Mouse (Mus musculus) hindbrain, embryonic 16.5 days (tissue): ENCODE measurements around the gene Erh. TPM values are rescaled to one million over a fixed set of nuclear protein-coding genes. Genes with fewer than 3 reads are reported as not detected.

Source experiments
- ATAC-seq: fragments of 200-750 bp; cut with Nextera tagmentation; 2 replicates; pipeline ENCODE4 v1.8.0; 2017; ENCODE audit warnings: moderate TSS enrichment, moderate library complexity
- H3K27ac ChIP-seq: fragments of 300-500 bp; sonication (generic); 2 replicates; pipeline ENCODE4 v1.5.1; 2014; ENCODE audit warnings: low read depth, mild to moderate bottlenecking, control low read depth, low read length, moderate library complexity
- H3K27me3 ChIP-seq: fragments of 300-500 bp; sonication (generic); replicated peaks from 2 replicates; pipeline ENCODE4 v1.6.1; 2014; ENCODE audit warnings: low read length; ENCODE audit not compliant: control insufficient read depth, insufficient read depth
- H3K36me3 ChIP-seq: fragments of 300-500 bp; sonication (generic); 2 replicates; pipeline ENCODE4 v1.6.1; 2014; ENCODE audit warnings: mild to moderate bottlenecking, low read length, moderate library complexity, mixed read lengths; ENCODE audit not compliant: control insufficient read depth, insufficient read depth
- H3K4me1 ChIP-seq: fragments of 300-500 bp; sonication (generic); 2 replicates; pipeline ENCODE4 v1.6.1; 2014; ENCODE audit warnings: low read depth, low read length; ENCODE audit not compliant: control insufficient read depth, insufficient read depth
- H3K4me2 ChIP-seq: fragments of 300-500 bp; sonication (generic); 2 replicates; pipeline ENCODE4 v1.6.1; 2014; ENCODE audit warnings: mild to moderate bottlenecking, low read length, control low read depth, moderate library complexity
- H3K4me3 ChIP-seq: fragments of 300-500 bp; sonication (generic); 2 replicates; pipeline ENCODE4 v1.5.1; 2014; ENCODE audit warnings: mild to moderate bottlenecking, low read length, control low read depth, moderate library complexity
- H3K9ac ChIP-seq: fragments of 300-500 bp; sonication (generic); 2 replicates; pipeline ENCODE4 v1.6.1; 2014; ENCODE audit warnings: low read depth, mild to moderate bottlenecking, control low read depth, low read length, moderate library complexity
- H3K9me3 ChIP-seq: fragments of 300-500 bp; sonication (generic); 2 replicates; pipeline ENCODE4 v1.6.1; 2014; ENCODE audit warnings: mild to moderate bottlenecking, low read length, moderate library complexity; ENCODE audit not compliant: control insufficient read depth
- WGBS: fragments of 180-500 bp; shearing (Covaris S2); extraction: QIAGEN DNeasy Blood & Tissue Kit; methylation state at CpG from one replicate; pipeline ENCODE4 v1.1.7; 2014; 5-methylcytosine and 5-hydroxymethylcytosine counted together
- polyA plus RNA-seq: library from polyadenylated mRNA; unstranded; fragments of >200 nt; fragmentation: Nextera tagmentation; extraction: Ambion mirVana; gene quantifications from 2 replicates; pipeline ENCODE4 v1.2.1, GENCODE M21; 2015

Erh gene
- polyA plus RNA-seq, 1 experiment from 2014 or later: 251 TPM

DNA sequence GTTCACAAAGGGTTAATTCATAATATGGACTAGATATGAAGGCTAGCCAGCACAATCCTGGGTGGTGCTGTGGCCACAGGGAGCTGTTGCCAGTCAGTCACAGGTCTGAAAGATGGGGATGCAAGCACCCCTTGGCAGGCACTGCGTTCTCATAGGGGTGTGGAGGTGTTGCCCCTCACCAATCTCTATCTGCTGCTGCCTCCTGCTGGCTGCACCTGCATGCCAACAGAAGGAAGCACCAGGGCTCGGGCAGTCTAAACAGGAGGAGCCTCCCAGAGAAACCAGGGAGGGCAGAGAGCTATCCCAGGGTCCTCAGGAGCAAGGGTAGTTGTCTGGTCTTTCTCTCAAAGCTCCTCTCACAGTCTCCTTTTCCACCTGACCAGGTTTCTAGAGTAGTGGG, 59.2 kb downstream of the Erh start:
- no peak overlapping the region for H3K27ac ChIP-seq
- WGBS: 44% methylated on average over 2 of the region's 2 CpGs

More for the DNA sequence above, 59.2 kb downstream of the Erh start:
- H3K9ac ChIP-seq: no peak overlapping the region
- no peak for ATAC-seq
- H3K27me3 ChIP-seq: no peaks in the 10 kb centered on the region
- no peaks in the 10 kb centered on the region for H3K9me3 ChIP-seq
- H3K36me3 ChIP-seq: peaks cover 2% of the 10 kb centered on the region
- no peak overlapping the region for H3K4me3 ChIP-seq
- H3K4me1 ChIP-seq: no peaks in the 10 kb centered on the region
- no peak overlapping the region for H3K4me2 ChIP-seq

Other genes with a start within 250 kb of the Erh start
- 19.4 and 23.6 TPM in 2 replicates for gene Dcaf5, start 207.7 kb downstream of the Erh start, polyA plus RNA-seq
- 45.0 and 56.0 TPM in 2 replicates for gene Exd2, start 181.2 kb downstream of the Erh start, polyA plus RNA-seq
- gene Galnt16, start 126.1 kb downstream of the Erh start, polyA plus RNA-seq: 34.0 and 35.9 TPM in 2 replicates
- 23.8 and 26.7 TPM in 2 replicates for gene Slc39a9, start 458 bp downstream of the Erh start, polyA plus RNA-seq
- gene Plekhd1, start 48.2 kb upstream of the Erh start, polyA plus RNA-seq: 6.8 and 7.0 TPM in 2 replicates
- 2.0 and 2.3 TPM in 2 replicates for gene Ccdc177, start 116.3 kb upstream of the Erh start, polyA plus RNA-seq
- 9.9 and 12.1 TPM in 2 replicates for gene Susd6, start 146.2 kb upstream of the Erh start, polyA plus RNA-seq